Mouse (Mus musculus): ENCODE measurements around the gene Gm4707.
"Not testable (repeated sequence)": the region's sequence is repeated elsewhere in the genome, so short reads cannot be mapped to it uniquely, and the experiment has no call there.

Gene Gm4707

DNA sequence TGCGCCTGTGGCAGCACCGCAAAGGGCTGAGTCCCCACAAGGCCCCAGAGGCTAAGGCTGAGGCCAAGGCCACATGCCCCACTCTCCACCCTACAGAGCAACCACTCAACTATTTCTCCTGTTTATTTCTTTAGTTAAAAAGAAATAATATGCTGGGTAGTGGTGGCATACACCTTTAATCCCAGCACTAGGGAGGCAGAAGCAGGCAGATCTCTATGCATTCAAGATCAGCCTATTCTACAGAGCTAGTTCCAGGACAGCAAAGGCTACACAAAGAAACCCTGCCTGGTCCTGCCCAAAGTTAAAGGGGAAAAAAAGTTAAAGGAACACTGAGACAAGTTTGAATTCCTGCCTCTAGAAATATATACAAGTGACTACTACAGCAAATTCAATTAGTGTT is at the start of gene Gm4707:
Gm4707 (minus strand) TSS at position 101 of the 400 bp plus-strand sequence.
- no peak for DNase-seq (ENCODE audit: low spot score)

GRCm38 (mm10) chr17:71506832-71507231 is 47.1 kb upstream of the Gm4707 start:
- DNase-seq (ENCODE audit: low spot score): no peak

- no peak for DNase-seq (ENCODE audit: low spot score)
Measured at GRCm38 (mm10) chr17:71495784-71496183, 36.1 kb upstream of the Gm4707 start.

GRCm38 (mm10) chr17:71491332-71491686 is 31.6 kb upstream of the Gm4707 start:
- DNase-seq (ENCODE audit: low spot score): no peak

- no peak for DNase-seq (ENCODE audit: low spot score)
Measured at GRCm38 (mm10) chr17:71490666-71491331, 31.1 kb upstream of the Gm4707 start.

DNA sequence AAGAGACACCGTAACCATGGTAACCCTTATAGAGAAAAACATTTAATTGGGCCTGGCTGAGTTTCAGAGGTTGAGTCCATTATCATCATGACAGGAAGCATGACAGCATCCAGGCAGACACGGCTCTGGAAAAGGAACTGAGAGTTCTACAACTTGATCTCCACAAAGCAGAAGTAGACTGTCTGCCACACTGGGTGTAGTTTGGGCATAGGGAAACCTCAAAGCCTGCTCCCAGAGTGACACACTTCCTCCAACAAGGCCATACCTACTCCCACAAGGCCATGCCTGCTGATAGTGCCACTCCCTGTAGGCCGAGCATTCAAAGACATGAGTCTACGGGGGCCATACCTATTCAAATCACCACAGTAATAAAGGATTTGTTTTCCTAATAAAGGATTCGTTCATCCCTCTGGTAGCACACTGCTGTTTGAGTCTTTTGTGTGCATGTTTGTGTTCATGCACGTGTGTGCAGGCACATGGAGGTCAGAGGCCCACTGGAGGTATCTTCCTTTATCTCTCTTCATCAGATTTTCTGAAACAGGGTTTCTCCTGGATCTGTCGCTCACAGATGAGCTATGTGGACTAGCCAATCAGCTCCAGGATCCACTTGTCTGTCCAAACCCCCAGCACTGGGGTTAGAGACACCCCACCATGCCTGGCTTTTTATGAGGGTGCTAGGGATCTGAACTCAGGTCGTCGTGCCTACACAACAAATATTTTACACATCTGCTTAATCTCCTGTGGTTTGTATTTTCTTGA is 30.2 kb upstream of the Gm4707 start:
- no peak for DNase-seq (ENCODE audit: low spot score)

DNA sequence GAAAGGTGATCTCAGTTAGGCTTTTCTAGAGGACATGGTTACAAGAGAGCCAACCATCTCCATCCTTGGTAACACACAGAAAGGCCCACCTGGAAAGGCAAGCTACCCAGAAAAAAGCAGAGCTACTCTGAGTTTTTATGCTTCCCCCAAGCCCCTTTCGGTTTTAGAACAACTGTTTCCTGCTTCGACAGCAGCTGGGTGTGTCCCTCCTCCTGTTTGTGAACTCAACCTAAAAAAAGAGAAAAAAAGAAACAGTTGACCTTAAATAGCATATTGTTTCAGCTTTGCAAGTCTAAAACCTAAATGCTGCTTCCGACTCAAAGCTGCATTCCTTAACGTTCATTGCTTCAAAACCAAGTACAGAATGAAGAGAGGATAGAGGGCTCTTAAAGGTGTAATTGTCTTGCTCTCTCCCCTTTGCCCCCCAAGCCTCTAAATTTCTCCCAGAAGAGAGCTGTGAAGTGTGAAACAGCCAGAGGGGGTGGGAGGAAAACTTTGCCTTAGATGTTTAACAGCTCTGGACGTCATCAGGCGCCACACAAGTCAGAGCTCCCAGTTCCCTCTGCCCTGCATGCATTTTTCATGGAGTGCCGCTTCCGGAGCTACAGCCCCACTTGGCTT is 26.6 kb upstream of the Gm4707 start:
- DNase-seq (ENCODE audit: low spot score): peak; percentile 22

DNA sequence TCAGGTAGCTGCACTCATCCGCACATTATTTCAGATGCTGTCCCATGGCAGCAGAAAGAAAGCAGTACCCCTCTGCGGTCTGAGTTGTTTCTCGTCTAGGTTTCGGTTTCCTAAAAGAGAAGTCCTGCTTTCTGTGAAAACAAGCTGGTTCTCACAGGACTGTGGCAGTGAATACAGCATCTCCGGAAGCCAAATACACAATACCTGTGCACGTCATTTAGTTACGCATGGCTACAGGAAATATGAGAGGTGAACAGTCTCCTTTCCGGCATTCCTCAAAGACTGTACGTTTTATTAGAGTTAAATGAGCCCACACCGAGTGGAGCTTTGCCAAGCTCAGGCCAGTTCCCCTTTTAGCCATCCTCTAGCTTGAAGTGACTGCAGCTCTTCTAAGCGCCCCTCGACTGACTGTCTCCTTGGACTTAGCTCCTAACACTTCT is 26.1 kb upstream of the Gm4707 start:
- peak; percentile 40 for DNase-seq (ENCODE audit: low spot score)

DNA sequence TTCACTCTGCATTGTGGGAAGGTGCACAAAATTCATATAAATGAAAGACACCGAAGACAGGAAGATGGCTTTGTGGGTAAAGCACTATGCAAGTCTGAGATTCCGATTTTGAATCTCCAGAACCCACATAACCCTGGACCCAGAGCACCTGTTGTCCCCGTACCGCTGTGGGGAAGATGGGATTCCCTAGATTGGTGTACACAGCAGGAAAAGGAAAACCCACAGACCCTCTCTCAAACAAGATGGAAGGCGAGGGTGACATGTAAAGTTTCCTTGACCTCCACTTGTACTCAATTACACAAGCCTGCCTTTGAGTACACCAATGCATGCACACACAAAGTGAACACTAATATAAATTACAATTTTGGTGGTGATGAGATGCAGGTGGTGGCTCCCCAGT is 25.0 kb upstream of the Gm4707 start:
- no peak for DNase-seq (ENCODE audit: low spot score)

- DNase-seq (ENCODE audit: low spot score): no peak
Measured at GRCm38 (mm10) chr17:71483418-71484060, 23.8 kb upstream of the Gm4707 start.

DNA sequence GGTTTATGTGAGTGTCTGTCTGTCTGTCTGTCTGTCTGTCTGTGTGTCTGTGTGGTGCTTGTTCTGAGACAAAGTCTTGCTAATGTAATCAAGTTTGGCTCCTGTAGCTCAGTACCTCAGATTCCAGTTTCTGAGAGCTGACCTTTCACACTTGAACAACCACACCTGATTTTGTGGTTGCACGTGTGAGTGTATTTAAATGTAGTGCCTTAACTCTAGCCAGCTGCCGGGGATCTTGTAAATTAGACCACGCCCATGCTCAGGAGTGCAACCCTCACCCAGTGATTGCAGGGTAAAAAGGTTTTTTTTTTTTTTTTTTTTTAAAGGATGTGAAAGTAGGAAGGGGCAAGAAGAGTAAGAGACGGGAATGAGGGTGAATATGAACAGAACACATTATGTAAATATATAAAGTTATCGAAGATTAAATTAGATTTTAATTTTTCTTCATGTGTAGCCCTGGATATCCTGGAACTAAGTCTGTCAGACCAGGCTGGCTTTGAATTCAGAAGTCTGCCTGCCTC is 19.7 kb upstream of the Gm4707 start:
- no peak for DNase-seq (ENCODE audit: low spot score)

DNA sequence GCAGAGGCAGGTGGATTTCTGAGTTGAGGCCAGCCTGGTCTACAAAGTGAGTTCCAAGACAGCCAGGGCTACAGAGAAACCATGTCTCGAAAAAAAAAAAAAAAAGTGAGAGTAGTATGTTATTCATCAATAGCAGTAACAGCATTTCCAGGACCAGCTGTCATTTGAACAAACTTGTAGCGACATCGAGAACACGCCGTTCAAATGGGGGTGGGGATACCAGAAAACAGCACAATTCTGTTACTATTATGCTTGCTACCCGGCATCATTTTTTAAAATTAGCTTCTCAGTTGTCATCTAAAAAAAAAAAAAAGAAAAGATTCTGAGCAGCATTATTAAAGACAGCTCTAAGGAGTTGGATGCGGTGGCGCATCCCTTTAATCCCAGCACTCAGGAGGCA is 17.8 kb upstream of the Gm4707 start:
- DNase-seq (ENCODE audit: low spot score): peak; percentile 23

- no peak for DNase-seq (ENCODE audit: low spot score)
Measured at GRCm38 (mm10) chr17:71476346-71477020, 16.8 kb upstream of the Gm4707 start.

DNA sequence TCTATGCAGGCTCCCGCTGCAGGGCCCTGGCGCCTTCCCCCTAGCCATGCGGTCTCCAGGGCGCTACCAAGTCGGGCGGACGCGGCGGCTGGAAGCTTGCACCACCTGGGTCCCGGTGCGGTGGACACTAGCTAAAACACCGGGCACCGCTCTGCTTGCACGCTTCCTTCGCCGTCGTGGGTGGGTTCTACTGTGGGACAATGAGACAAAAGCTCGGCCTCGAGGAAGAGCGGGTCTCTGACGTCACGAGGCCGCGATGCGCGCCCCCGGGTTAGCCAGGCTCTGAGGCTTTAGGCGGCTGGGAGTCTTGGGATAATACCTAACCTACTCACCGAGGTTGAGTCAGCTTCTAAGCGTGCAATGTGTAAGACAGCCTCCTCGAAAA is 16.0 kb upstream of the Gm4707 start:
- DNase-seq (ENCODE audit: low spot score): peak; percentile 71

- peak; percentile 92 for DNase-seq (ENCODE audit: low spot score)
Measured at GRCm38 (mm10) chr17:71474762-71475704, 15.3 kb upstream of the Gm4707 start, which contains the start of gene Smchd1. Gene Smchd1, minus strand, starts transcription at chr17:71475343.

DNA sequence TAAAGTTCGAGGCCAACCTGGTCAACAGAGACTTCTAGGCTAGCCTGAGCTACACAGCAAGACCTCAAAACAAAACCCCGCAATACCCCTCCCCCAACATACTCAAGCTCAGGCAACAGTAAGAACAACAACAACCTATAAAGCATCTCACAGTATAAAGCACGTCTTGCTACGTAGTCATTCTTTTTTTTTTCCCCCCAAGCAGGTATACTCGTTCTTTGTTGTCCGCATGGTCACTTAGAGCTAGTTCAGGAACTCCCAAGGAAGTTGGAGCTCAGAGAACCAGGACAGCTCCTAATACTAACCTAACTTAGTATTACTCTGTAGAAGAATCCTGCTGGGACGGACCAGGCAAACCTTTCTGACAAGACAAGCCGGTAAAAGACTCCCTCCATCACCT is 14.4 kb upstream of the Gm4707 start:
- DNase-seq (ENCODE audit: low spot score): no peak

DNA sequence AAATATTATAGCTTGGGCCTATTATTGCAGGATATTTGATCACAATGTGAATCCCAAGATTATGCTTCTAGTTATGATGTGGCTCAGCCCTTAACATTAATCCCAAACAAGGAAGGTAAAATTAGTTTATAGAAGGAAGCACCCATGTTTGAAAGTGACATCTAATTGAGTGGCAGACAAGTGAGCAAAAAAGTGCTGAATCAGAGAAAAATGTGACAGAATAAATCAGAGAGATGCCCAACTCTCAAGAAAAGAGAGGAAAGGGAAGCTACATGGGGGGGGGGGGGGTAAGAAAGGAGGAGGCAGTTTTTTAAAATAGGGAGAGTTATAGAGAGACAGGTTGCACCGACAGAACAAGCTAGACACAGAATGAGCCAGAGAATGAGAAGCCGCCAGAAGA is 11.5 kb upstream of the Gm4707 start:
- no peak for DNase-seq (ENCODE audit: low spot score)

DNA sequence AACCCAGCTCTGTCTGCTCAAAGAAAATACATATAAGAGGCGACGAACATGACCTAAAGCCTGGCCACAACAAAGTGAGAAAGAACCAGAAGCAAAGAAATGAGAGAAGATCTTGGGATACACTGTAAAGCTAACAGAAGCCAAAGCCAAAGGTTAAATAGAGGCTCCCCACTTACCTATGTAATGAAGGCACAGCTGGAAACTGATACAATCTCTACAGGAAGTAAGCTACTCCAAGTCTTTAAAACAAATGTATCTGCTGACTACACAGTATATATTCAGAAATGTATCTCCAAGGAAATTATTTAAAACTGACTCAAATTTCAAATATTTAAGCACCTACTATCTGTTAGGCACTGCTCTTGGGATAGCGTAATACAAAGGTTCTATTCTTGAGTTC is 594 bp upstream of the Gm4707 start:
- DNase-seq (ENCODE audit: low spot score): no peak

GRCm38 (mm10) chr17:71457361-71457760 is 2.4 kb downstream of the Gm4707 start:
- not testable (repeated sequence) for DNase-seq (ENCODE audit: low spot score)

DNA sequence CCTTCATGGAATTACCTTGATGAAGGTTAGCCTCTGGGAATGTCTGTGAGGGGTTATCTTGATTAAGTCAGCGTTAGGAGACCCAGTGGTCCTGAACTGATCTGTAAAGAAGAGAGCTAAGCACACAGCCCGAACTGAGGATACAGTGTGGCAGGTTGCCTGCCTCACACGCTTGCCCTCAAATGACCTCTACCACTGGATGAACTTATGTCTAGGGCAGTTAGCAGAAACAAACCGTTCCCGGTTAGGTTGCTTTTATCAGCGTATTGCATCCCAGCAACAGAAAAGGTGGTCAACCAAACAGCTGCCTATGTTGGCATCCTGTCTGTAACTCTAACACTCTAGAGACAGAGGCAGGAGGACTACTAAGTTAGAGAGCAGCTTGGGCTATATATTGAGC is 14.5 kb downstream of the Gm4707 start:
- no peak for DNase-seq (ENCODE audit: low spot score)

GRCm38 (mm10) chr17:71444718-71445117 is 15.0 kb downstream of the Gm4707 start:
- DNase-seq (ENCODE audit: low spot score): no peak
